1 mouse cellular context compared by ENCODE assay signal in the genomic region with DNA sequence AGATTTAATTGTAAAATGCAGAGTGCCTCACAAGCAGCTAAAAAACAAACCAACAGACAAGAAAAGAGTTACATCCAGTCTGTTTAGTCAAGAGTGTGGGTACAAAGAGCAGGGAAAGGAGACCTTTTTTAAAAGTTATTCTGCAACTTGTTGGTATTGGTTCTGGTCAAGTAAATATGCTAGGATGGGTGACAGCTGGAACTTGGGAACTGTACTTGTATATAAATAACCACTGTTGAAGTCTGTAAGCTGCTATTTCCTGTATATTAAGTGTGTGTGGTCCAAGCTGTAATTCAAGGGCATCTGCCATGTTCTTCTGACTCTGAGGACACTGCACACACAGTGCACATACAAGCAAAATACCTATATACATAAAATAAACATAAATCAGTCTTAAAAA.
TF ChIP-seq lines count a peak whose summit lies in the region.

No protein-coding gene starts in this region.

TF ChIP-seq in myocyte, 11 proteins besides CTCF, POLR2A, EP300 and RAD21:
- peak in 1 of 3 experiments; percentile 42 for TF ChIP-seq MYOG (IDR thresholded peaks at IDR 0.05; ENCODE audit: control insufficient read depth in 1 of 3, insufficient read depth in 1 of 3, insufficient read length in 2 of 3, low read depth in 2 of 3)
- TF ChIP-seq TCF3 (IDR thresholded peaks at IDR 0.05; ENCODE audit: insufficient read length, low read depth) = no peak
